ENCODE assay signal across 8 mouse cellular contexts in the genomic region with DNA sequence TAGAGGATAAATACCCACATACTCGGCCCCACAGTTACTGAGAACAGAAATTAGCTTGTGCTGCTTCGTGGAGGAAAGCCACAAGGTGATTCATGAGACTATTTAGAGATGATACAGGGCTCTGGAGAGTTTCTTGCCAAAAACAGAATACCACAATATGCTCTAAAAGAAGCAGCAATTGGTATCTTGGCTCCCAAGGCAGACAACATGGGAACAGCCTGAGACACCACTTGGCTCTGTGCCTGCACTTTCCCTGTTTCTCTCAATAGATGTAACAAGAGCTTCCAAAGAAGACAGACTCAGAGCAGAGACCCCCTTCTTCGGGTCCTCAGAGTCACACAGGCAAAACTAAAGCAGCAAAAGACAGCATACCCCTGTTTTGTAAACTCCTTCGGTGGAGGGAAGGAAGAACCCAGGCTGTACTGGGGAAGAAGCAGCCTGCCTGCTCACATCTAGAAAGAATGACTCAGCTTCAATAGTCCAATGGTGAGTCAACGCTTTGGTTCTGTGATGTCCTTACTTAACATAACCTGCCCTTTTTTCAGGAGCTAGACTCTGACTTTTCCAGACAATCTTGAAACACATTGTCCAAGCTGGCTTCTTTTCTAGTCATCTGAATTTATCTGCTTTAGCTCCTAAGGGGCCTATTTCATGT.
DNase-seq lines count a peak whose midpoint lies in the region; TF ChIP-seq lines count a peak whose summit lies in the region.

No protein-coding gene starts in this region.

- 58% methylated on average over 5 of the region's 5 CpGs for WGBS in lung, adult 2 months

- intact Hi-C loops in gastrocnemius, postnatal 14 days (cut with DNase I; ENCODE audit: low total_unique reads), result no loop called here

- peak; percentile 34 for DNase-seq in lung, postnatal 10 days
- DNase-seq in lung, postnatal 25 days (ENCODE audit: low spot score), result no peak
- DNase-seq in cerebellum, adult 18-20 months, result peak; percentile 77 to 78
- DNase-seq in gastrocnemius, postnatal 14 days, result peak; percentile 25
- peak; percentile 17 for DNase-seq in ovary, postnatal 36 days (ENCODE audit: low spot score)
- no peak for DNase-seq in liver
- DNase-seq in lung, adult 2 months, result no peak
- no peak for DNase-seq in spleen, postnatal 14 days (ENCODE audit: low spot score in 2 of 2)

- H3K4me3 ChIP-seq in lung, adult 2 months (replicated peaks; ENCODE audit: extremely low read depth, low read depth, low read length), result no peak overlapping the region

- no peak for TF ChIP-seq POLR2A in lung, adult 2 months (IDR thresholded peaks at IDR 0.05; ENCODE audit: borderline replicate concordance, extremely low read depth, low read depth, low read length)

- no peaks in the 10 kb centered on the region for H3K4me1 ChIP-seq in lung, adult 2 months (ENCODE audit: control insufficient read depth, insufficient read depth, low read length)

- TF ChIP-seq CTCF in lung, adult 2 months (IDR thresholded peaks at IDR 0.05; ENCODE audit: insufficient read depth, low read length), result no peak

Comparison
In these comparisons a context has a peak if more than half of its experiments do, and no peak if none do; other contexts are left out.
1. DNase-seq: peak in lung, postnatal 10 days (single experiment), cerebellum, adult 18-20 months (2 of 2), gastrocnemius, postnatal 14 days (single experiment) and ovary, postnatal 36 days (single experiment); none in lung, postnatal 25 days (single experiment), liver (single experiment), lung, adult 2 months (single experiment) and spleen, postnatal 14 days (0 of 2).